Mouse (Mus musculus): ENCODE data around the gene Ccdc69.

DNA sequence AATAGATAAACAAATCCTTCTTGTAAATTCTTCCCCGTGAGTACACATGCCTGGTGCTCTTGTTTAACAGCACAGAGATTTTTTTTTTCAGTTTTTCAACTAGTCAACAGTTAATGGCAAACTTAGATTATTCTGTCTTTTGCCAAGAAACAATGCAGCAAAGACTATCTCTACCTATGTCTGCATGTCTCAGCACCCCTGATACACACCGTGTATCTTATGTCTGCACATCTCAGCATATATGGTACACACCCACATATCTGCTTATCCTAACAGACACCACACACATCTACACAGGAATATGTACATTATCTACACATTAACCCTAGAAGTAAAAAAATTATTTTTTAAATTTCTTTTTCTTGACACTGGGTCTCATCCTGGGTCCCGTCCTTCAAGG is 48.7 kb upstream of the Ccdc69 start:
- TF ChIP-seq POLR2A (IDR thresholded peaks at IDR 0.05; ENCODE audit: control insufficient read depth, low read depth, low read length) (no peak), CTCF (IDR thresholded peaks at IDR 0.05; ENCODE audit: control insufficient read depth, insufficient read depth, insufficient replicate concordance, low read depth, low read length) (no peak)

Measured in testis, adult 2 months (tissue).